Mouse (Mus musculus) kidney, embryonic 16.5 days (tissue): ENCODE results near the gene Git2. TPM values are rescaled to one million over a fixed set of nuclear protein-coding genes. Genes with fewer than 3 reads are reported as not detected.

Experiments used
- ATAC-seq: fragments of 200-750 bp; cut with Nextera tagmentation; 2 replicates; pipeline ENCODE4 v1.8.0; 2017; ENCODE audit warnings: moderate TSS enrichment; ENCODE audit not compliant: low FRiP score, low TSS enrichment
- H3K27ac ChIP-seq: fragments of 300-500 bp; sonication (generic); 2 replicates; pipeline ENCODE4 v1.5.1; 2014; ENCODE audit warnings: low read length
- H3K27me3 ChIP-seq: fragments of 300-500 bp; sonication (generic); 2 replicates; pipeline ENCODE4 v1.6.1; 2014; ENCODE audit warnings: low read length, control low read depth, mixed read lengths; ENCODE audit not compliant: insufficient read depth
- H3K36me3 ChIP-seq: fragments of 300-500 bp; sonication (generic); 2 replicates; pipeline ENCODE4 v1.6.1; 2014; ENCODE audit warnings: low read length, control low read depth, mixed read lengths; ENCODE audit not compliant: insufficient read depth
- H3K4me1 ChIP-seq: fragments of 300-500 bp; sonication (generic); 2 replicates; pipeline ENCODE4 v1.6.1; 2014; ENCODE audit warnings: low read length, control low read depth, mixed read lengths; ENCODE audit not compliant: insufficient read depth
- H3K4me2 ChIP-seq: fragments of 300-500 bp; sonication (generic); replicated peaks from 2 replicates; pipeline ENCODE4 v1.6.1; 2014; ENCODE audit warnings: low read depth, low read length
- H3K4me3 ChIP-seq: fragments of 300-500 bp; sonication (generic); 2 replicates; pipeline ENCODE4 v1.5.1; 2014; ENCODE audit warnings: mild to moderate bottlenecking, low read length
- H3K9ac ChIP-seq: fragments of 300-500 bp; sonication (generic); replicated peaks from 2 replicates; pipeline ENCODE4 v1.6.1; 2014; ENCODE audit warnings: low read length
- H3K9me3 ChIP-seq: fragments of 300-500 bp; sonication (generic); 2 replicates; pipeline ENCODE4 v1.6.1; 2016; ENCODE audit warnings: low read length, control low read depth
- WGBS: fragments of 180-500 bp; shearing (Covaris S2); extraction: QIAGEN DNeasy Blood & Tissue Kit; methylation state at CpG from one replicate; pipeline ENCODE4 v1.1.7; 2014; 5-methylcytosine and 5-hydroxymethylcytosine counted together
- polyA plus RNA-seq: library from polyadenylated mRNA; unstranded; fragments of >200 nt; fragmentation: Nextera tagmentation; extraction: Ambion mirVana; gene quantifications from 2 replicates; pipeline ENCODE4 v1.2.1, GENCODE M21; 2015

Gene Git2
- polyA plus RNA-seq, 1 experiment from 2014 or later, result 45.7 TPM

- no peak for ATAC-seq
- H3K9me3 ChIP-seq, result no peaks in the 10 kb centered on the region
- no peak overlapping the region for H3K4me2 ChIP-seq
- no peaks in the 10 kb centered on the region for H3K27me3 ChIP-seq
- 79% methylated on average over 11 of the region's 11 CpGs for WGBS
- no peak overlapping the region for H3K4me3 ChIP-seq
- no peak overlapping the region for H3K27ac ChIP-seq
- peaks cover 41% of the 10 kb centered on the region for H3K36me3 ChIP-seq
- peaks cover 14% of the 10 kb centered on the region; the same call in 1 of the 2 replicates for H3K4me1 ChIP-seq
- no peak overlapping the region for H3K9ac ChIP-seq
These were observed 24.5 kb upstream of the Git2 start for GRCm38 (mm10) chr5:114799848-114800247.

- Histone ChIP-seq H3K9ac (no peak overlapping the region), H3K4me2 (no peak overlapping the region), H3K27ac (no peak overlapping the region), H3K36me3 (peaks cover 34% of the 10 kb centered on the region; the same call in 1 of the 2 replicates), H3K27me3 (no peaks in the 10 kb centered on the region), H3K9me3 (no peaks in the 10 kb centered on the region), H3K4me3 (no peak overlapping the region), H3K4me1 (peaks cover 14% of the 10 kb centered on the region; the same call in 1 of the 2 replicates)
- no peak for ATAC-seq
- WGBS, result 90% methylated on average over 8 of the region's 8 CpGs
These were observed 21.9 kb upstream of the Git2 start for GRCm38 (mm10) chr5:114797253-114797652.

GRCm38 (mm10) chr5:114796299-114797012 lies 21.1 kb upstream of the Git2 start:
- Histone ChIP-seq H3K27ac (no peak overlapping the region), H3K9ac (no peak overlapping the region), H3K27me3 (no peaks in the 10 kb centered on the region), H3K4me3 (peak overlapping the region; percentile 27), H3K9me3 (no peaks in the 10 kb centered on the region), H3K36me3 (peaks cover 37% of the 10 kb centered on the region), H3K4me1 (peaks cover 14% of the 10 kb centered on the region; the same call in 1 of the 2 replicates), H3K4me2 (peak overlapping the region; percentile 50)
- WGBS, result 7% methylated on average over 40 of the region's 40 CpGs
- peak; percentile 36; the same call in 1 of the 2 replicates for ATAC-seq

GRCm38 (mm10) chr5:114795653-114796052 lies 20.3 kb upstream of the Git2 start:
- WGBS, result 76% methylated on average over 9 of the region's 9 CpGs
- Histone ChIP-seq H3K27me3 (no peaks in the 10 kb centered on the region), H3K9me3 (no peaks in the 10 kb centered on the region), H3K4me3 (no peak overlapping the region), H3K36me3 (peaks cover 40% of the 10 kb centered on the region), H3K9ac (no peak overlapping the region), H3K27ac (no peak overlapping the region), H3K4me2 (no peak overlapping the region), H3K4me1 (peaks cover 14% of the 10 kb centered on the region; the same call in 1 of the 2 replicates)
- no peak for ATAC-seq

- Histone ChIP-seq H3K4me2 (no peak overlapping the region), H3K27me3 (no peaks in the 10 kb centered on the region), H3K9ac (no peak overlapping the region), H3K4me1 (peaks cover 14% of the 10 kb centered on the region; the same call in 1 of the 2 replicates), H3K4me3 (no peak overlapping the region), H3K36me3 (peaks cover 39% of the 10 kb centered on the region), H3K27ac (no peak overlapping the region), H3K9me3 (no peaks in the 10 kb centered on the region)
- 48% methylated on average over 9 of the region's 9 CpGs for WGBS
- ATAC-seq, result no peak
These were observed 19.9 kb upstream of the Git2 start for GRCm38 (mm10) chr5:114795231-114795630.

- peaks cover 34% of the 10 kb centered on the region for H3K36me3 ChIP-seq
- ATAC-seq, result no peak
These were observed 19.3 kb upstream of the Git2 start for GRCm38 (mm10) chr5:114794609-114795008.

GRCm38 (mm10) chr5:114793317-114793716 lies 18.0 kb upstream of the Git2 start:
- WGBS, result 73% methylated on average over 7 of the region's 7 CpGs
- Histone ChIP-seq H3K4me3 (no peak overlapping the region), H3K27ac (no peak overlapping the region), H3K9ac (no peak overlapping the region), H3K27me3 (no peaks in the 10 kb centered on the region), H3K4me2 (no peak overlapping the region), H3K4me1 (peaks cover 14% of the 10 kb centered on the region; the same call in 1 of the 2 replicates), H3K9me3 (no peaks in the 10 kb centered on the region), H3K36me3 (peaks cover 31% of the 10 kb centered on the region)
- ATAC-seq, result no peak

More at GRCm38 (mm10) chr5:114794609-114795008, 19.3 kb upstream of the Git2 start:
- Histone ChIP-seq H3K9me3 (no peaks in the 10 kb centered on the region), H3K27me3 (no peaks in the 10 kb centered on the region), H3K27ac (no peak overlapping the region), H3K4me1 (peaks cover 14% of the 10 kb centered on the region; the same call in 1 of the 2 replicates), H3K4me2 (no peak overlapping the region), H3K4me3 (no peak overlapping the region), H3K9ac (0 out of 2 replicates have a peak overlapping the region, but pooled peaks have one; percentile 9)
- 75% methylated on average over 4 of the region's 4 CpGs for WGBS

- Histone ChIP-seq H3K27ac (peak overlapping the region; percentile 40; the same call in 1 of the 2 replicates), H3K4me3 (no peak overlapping the region), H3K9me3 (no peaks in the 10 kb centered on the region), H3K4me2 (no peak overlapping the region), H3K27me3 (no peaks in the 10 kb centered on the region), H3K4me1 (peaks cover 13% of the 10 kb centered on the region), H3K36me3 (peaks cover 13% of the 10 kb centered on the region), H3K9ac (no peak overlapping the region)
- ATAC-seq, result no peak
- 88% methylated on average over 5 of the region's 5 CpGs for WGBS
These were observed 9.9 kb upstream of the Git2 start for GRCm38 (mm10) chr5:114785196-114785595.

GRCm38 (mm10) chr5:114784622-114785165 lies 9.4 kb upstream of the Git2 start:
- H3K27me3 ChIP-seq, result no peaks in the 10 kb centered on the region
- no peak overlapping the region for H3K4me3 ChIP-seq
- ATAC-seq, result 0 out of 2 replicates have a peak, but pooled peaks have one; percentile 20
- H3K27ac ChIP-seq, result peak overlapping the region; percentile 40; the same call in 1 of the 2 replicates
- no peak overlapping the region for H3K4me2 ChIP-seq
- peaks cover 13% of the 10 kb centered on the region for H3K36me3 ChIP-seq
- 71% methylated on average over 16 of the region's 16 CpGs for WGBS
- H3K9me3 ChIP-seq, result no peaks in the 10 kb centered on the region
- H3K4me1 ChIP-seq, result peaks cover 18% of the 10 kb centered on the region
- H3K9ac ChIP-seq, result no peak overlapping the region
